Mouse (Mus musculus): ENCODE data around the gene Ntn5. TPM values are rescaled to one million over a fixed set of nuclear protein-coding genes. Genes with fewer than 3 reads are reported as not detected.

Gene Ntn5
- polyA plus RNA-seq (2012; fragmentation: generic; extraction: Trizol) = 1 to 10 TPM in 1 of 2 experiments, under 1 TPM in 1; 0.04 to 3.3 TPM

GRCm38 (mm10) chr7:45683396-45684050, at the start of gene Ntn5:
Ntn5 (plus strand) TSS chr7:45684022.

GRCm38 (mm10) chr7:45639561-45640027, 44.2 kb upstream of the Ntn5 start, which contains the start of gene Mamstr:
Mamstr (plus strand) TSS chr7:45639977.

GRCm38 (mm10) chr7:45666161-45666560, 17.7 kb upstream of the Ntn5 start, which contains the start of gene Fut2:
Fut2 (minus strand) TSS chr7:45666394.

GRCm38 (mm10) chr7:45693921-45694591, 10.2 kb downstream of the Ntn5 start, which contains the start of gene Sec1:
Sec1 (minus strand) TSS chr7:45694402.

DNA sequence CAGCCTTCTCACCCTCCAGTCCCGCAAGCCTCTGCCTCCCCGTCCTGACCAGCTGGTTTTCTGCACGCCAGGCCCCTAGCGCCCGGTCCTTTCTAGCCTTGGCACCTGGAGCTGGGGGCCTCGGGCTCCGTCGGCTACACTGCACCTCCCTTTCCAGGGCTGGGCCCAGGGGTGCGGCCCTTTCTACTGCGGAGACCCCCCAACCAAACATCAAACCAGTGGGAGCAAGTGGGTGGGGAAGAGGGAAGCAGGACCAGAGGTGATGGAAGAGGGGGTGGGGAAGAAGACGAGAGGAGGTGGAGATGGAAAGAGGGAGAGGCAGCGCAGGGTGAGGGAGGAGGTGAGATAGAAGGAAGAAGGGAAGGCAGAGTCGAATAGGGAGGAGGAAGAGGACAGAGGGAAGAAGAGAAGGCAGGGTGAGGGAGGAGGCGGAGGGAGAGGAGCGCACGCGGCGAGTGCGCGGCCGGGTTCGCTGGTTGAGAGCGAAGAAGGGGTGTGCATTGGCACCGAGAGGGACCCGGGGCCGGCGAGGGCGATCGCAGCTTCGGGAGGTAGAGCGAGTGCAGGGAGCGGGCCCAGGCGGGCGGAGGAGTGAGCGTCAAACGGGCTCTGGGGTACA, 15.8 kb downstream of the Ntn5 start, which contains the start of gene Car11:
Gene Car11, plus strand, starts transcription at position 321 of the 619 bp plus-strand sequence.

GRCm38 (mm10) chr7:45704730-45705442, 21.1 kb downstream of the Ntn5 start, which contains the start of gene Dbp:
Dbp (plus strand) TSS chr7:45705088.

GRCm38 (mm10) chr7:45715090-45715708, 31.4 kb downstream of the Ntn5 start, which contains the start of gene Rpl18:
Rpl18 (plus strand) TSS chr7:45715457.

DNA sequence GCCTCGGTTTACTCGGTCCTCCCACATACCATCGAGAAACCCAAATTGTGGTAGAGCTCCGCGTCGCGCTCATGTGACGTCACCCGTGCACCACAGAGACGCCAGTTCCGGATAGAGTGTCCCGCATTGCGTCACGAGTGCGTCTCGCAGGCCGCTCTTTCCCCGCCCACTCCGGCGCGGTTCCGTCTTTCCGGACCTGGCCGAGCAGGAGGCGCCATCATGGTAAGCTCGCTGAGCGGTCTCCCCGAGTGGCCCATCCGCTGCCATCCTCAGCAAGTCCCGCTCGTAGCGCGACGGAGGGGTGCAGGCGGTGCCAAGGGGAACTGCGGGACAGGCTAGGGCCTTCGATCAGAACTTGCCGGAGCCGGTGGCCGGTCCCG, 34.1 kb downstream of the Ntn5 start, which contains the start of gene Sphk2:
Gene Sphk2, minus strand, starts transcription at position 85 of the 380 bp plus-strand sequence.

GRCm38 (mm10) chr7:45720413-45721233, 36.8 kb downstream of the Ntn5 start, which contains the start of gene Fam83e:
Fam83e (plus strand) TSS chr7:45721212.

DNA sequence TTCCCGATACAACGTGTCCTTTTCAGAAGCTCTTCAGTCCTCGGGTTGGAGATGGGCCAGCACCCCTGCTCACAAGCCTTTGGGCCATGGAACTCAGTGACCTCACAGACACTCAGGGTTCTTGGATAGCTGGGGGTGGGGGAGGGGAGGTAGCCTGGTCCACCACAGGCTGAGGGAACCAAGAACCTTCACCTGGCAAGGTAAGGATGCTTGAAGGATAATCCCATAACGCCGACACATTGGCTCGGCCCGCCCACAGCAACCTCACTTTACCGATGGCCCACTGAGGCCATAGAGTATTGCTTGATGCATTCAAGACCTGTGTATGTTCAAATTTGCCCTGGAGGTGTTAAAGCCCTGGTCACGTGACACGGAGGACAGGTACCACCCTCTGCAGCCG, 41.9 kb downstream of the Ntn5 start, which contains the start of gene Spaca4:
Gene Spaca4, minus strand, starts transcription at position 101 of the 400 bp plus-strand sequence.

Other genes starting within 250 kb of the Ntn5 start
- 10 to 100 TPM; 10.3 to 18.4 TPM for gene Gys1, start 249.2 kb upstream of the Ntn5 start, polyA plus RNA-seq (2012; fragmentation: generic; extraction: Trizol)
- 100 to 1,000 TPM in 1 of 2 experiments, 10 to 100 TPM in 1; 68.4 to 154 TPM for gene Ruvbl2, start 245.9 kb upstream of the Ntn5 start, polyA plus RNA-seq (2012; fragmentation: generic; extraction: Trizol)
- gene Ftl1, start 224.1 kb upstream of the Ntn5 start, polyA plus RNA-seq (2012; fragmentation: generic; extraction: Trizol) = over 10,000 TPM in 1 of 2 experiments, 1,000 to 10,000 TPM in 1; 3,673 to 13,112 TPM
- 100 to 1,000 TPM; 253 to 519 TPM for gene Bax, start 217.1 kb upstream of the Ntn5 start, polyA plus RNA-seq (2012; fragmentation: generic; extraction: Trizol)
- 1 to 10 TPM in 1 of 2 experiments, under 1 TPM in 1; 0.09 to 1.7 TPM for gene Tulp2, start 202.1 kb upstream of the Ntn5 start, polyA plus RNA-seq (2012; fragmentation: generic; extraction: Trizol)
- not detected for gene Gm45808, start 197.2 kb upstream of the Ntn5 start, polyA plus RNA-seq (2012; fragmentation: generic; extraction: Trizol)
- under 1 TPM; 0.07 to 0.21 TPM for gene Dhdh, start 195.2 kb upstream of the Ntn5 start, polyA plus RNA-seq (2012; fragmentation: generic; extraction: Trizol)
- gene Nucb1, start 173.6 kb upstream of the Ntn5 start, polyA plus RNA-seq (2012; fragmentation: generic; extraction: Trizol) = 100 to 1,000 TPM in 1 of 2 experiments, 10 to 100 TPM in 1; 66.5 to 268 TPM
- 10 to 100 TPM in 1 of 2 experiments, 1 to 10 TPM in 1; 9.1 to 24.6 TPM for gene Ppp1r15a, start 157.8 kb upstream of the Ntn5 start, polyA plus RNA-seq (2012; fragmentation: generic; extraction: Trizol)
- 10 to 100 TPM in 1 of 2 experiments, under 1 TPM in 1; 0.27 to 17.6 TPM for gene Plekha4, start 157.7 kb upstream of the Ntn5 start, polyA plus RNA-seq (2012; fragmentation: generic; extraction: Trizol)
- gene Hsd17b14, start 129.1 kb upstream of the Ntn5 start, polyA plus RNA-seq (2012; fragmentation: generic; extraction: Trizol) = 1 to 10 TPM in 1 of 2 experiments, under 1 TPM in 1; 0.71 to 5.8 TPM
- 10 to 100 TPM; 37.7 to 68.6 TPM for gene Bcat2, start 113.9 kb upstream of the Ntn5 start, polyA plus RNA-seq (2012; fragmentation: generic; extraction: Trizol)
- gene Fgf21, start 68.5 kb upstream of the Ntn5 start, polyA plus RNA-seq (2012; fragmentation: generic; extraction: Trizol) = under 1 TPM in 1 of 2 experiments, not detected in 1; 0.27 TPM
- not detected for gene Fut1, start 66.7 kb upstream of the Ntn5 start, polyA plus RNA-seq (2012; fragmentation: generic; extraction: Trizol)
- not detected for gene Izumo1, start 62.2 kb upstream of the Ntn5 start, polyA plus RNA-seq (2012; fragmentation: generic; extraction: Trizol)
- under 1 TPM; 0.05 to 0.07 TPM for gene Rasip1, start 56.5 kb upstream of the Ntn5 start, polyA plus RNA-seq (2012; fragmentation: generic; extraction: Trizol)
- gene Mamstr, start 44.0 kb upstream of the Ntn5 start, polyA plus RNA-seq (2012; fragmentation: generic; extraction: Trizol) = 1 to 10 TPM in 1 of 2 experiments, under 1 TPM in 1; 0.05 to 1.3 TPM
- under 1 TPM in 1 of 2 experiments, not detected in 1; 0.06 TPM for gene Fut2, start 17.6 kb upstream of the Ntn5 start, polyA plus RNA-seq (2012; fragmentation: generic; extraction: Trizol)
- gene Sec1, start 10.4 kb downstream of the Ntn5 start, polyA plus RNA-seq (2012; fragmentation: generic; extraction: Trizol) = 1 to 10 TPM in 1 of 2 experiments, under 1 TPM in 1; 0.42 to 1.3 TPM
- 10 to 100 TPM in 1 of 2 experiments, under 1 TPM in 1; 0.81 to 21.1 TPM for gene Car11, start 15.8 kb downstream of the Ntn5 start, polyA plus RNA-seq (2012; fragmentation: generic; extraction: Trizol)
- gene Dbp, start 21.1 kb downstream of the Ntn5 start, polyA plus RNA-seq (2012; fragmentation: generic; extraction: Trizol) = 10 to 100 TPM; 13.0 to 47.5 TPM
- 1,000 to 10,000 TPM; 3,564 to 8,503 TPM for gene Rpl18, start 31.4 kb downstream of the Ntn5 start, polyA plus RNA-seq (2012; fragmentation: generic; extraction: Trizol)
- gene Sphk2, start 34.0 kb downstream of the Ntn5 start, polyA plus RNA-seq (2012; fragmentation: generic; extraction: Trizol) = 10 to 100 TPM; 13.6 to 20.8 TPM
- gene Fam83e, start 37.2 kb downstream of the Ntn5 start, polyA plus RNA-seq (2012; fragmentation: generic; extraction: Trizol) = under 1 TPM; 0.05 to 0.09 TPM
- under 1 TPM in 1 of 2 experiments, not detected in 1; 0.12 TPM for gene Spaca4, start 41.8 kb downstream of the Ntn5 start, polyA plus RNA-seq (2012; fragmentation: generic; extraction: Trizol)
- gene Lmtk3, start 99.7 kb downstream of the Ntn5 start, polyA plus RNA-seq (2012; fragmentation: generic; extraction: Trizol) = under 1 TPM; 0.12 to 0.25 TPM
- under 1 TPM; 0.11 to 0.41 TPM for gene Sult2b1, start 100.6 kb downstream of the Ntn5 start, polyA plus RNA-seq (2012; fragmentation: generic; extraction: Trizol)
- 100 to 1,000 TPM; 107 to 115 TPM for gene Cyth2, start 130.6 kb downstream of the Ntn5 start, polyA plus RNA-seq (2012; fragmentation: generic; extraction: Trizol)
- under 1 TPM; 0.09 to 0.12 TPM for gene Kcnj14, start 140.8 kb downstream of the Ntn5 start, polyA plus RNA-seq (2012; fragmentation: generic; extraction: Trizol)
- 10 to 100 TPM; 21.2 to 84.5 TPM for gene Grwd1, start 146.9 kb downstream of the Ntn5 start, polyA plus RNA-seq (2012; fragmentation: generic; extraction: Trizol)
- 100 to 1,000 TPM; 128 to 197 TPM for gene Kdelr1, start 188.8 kb downstream of the Ntn5 start, polyA plus RNA-seq (2012; fragmentation: generic; extraction: Trizol)
- gene Grin2d, start 194.4 kb downstream of the Ntn5 start, polyA plus RNA-seq (2012; fragmentation: generic; extraction: Trizol) = 1 to 10 TPM in 1 of 2 experiments, under 1 TPM in 1; 0.42 to 2.0 TPM
- 1 to 10 TPM in 1 of 2 experiments, under 1 TPM in 1; 0.63 to 2.8 TPM for gene Syngr4, start 212.7 kb downstream of the Ntn5 start, polyA plus RNA-seq (2012; fragmentation: generic; extraction: Trizol)
- 10 to 100 TPM in 1 of 2 experiments, 1 to 10 TPM in 1; 6.6 to 20.6 TPM for gene Tmem143, start 212.9 kb downstream of the Ntn5 start, polyA plus RNA-seq (2012; fragmentation: generic; extraction: Trizol)
- 1,000 to 10,000 TPM in 1 of 2 experiments, 100 to 1,000 TPM in 1; 899 to 1,094 TPM for gene Emp3, start 237.4 kb downstream of the Ntn5 start, polyA plus RNA-seq (2012; fragmentation: generic; extraction: Trizol)
- gene Ccdc114, start 240.1 kb downstream of the Ntn5 start, polyA plus RNA-seq (2012; fragmentation: generic; extraction: Trizol) = under 1 TPM; 0.41 to 0.73 TPM

Data from C3H10T1/2 (cell line).